Mouse (Mus musculus): ENCODE results near the gene Slc7a7.

DNA sequence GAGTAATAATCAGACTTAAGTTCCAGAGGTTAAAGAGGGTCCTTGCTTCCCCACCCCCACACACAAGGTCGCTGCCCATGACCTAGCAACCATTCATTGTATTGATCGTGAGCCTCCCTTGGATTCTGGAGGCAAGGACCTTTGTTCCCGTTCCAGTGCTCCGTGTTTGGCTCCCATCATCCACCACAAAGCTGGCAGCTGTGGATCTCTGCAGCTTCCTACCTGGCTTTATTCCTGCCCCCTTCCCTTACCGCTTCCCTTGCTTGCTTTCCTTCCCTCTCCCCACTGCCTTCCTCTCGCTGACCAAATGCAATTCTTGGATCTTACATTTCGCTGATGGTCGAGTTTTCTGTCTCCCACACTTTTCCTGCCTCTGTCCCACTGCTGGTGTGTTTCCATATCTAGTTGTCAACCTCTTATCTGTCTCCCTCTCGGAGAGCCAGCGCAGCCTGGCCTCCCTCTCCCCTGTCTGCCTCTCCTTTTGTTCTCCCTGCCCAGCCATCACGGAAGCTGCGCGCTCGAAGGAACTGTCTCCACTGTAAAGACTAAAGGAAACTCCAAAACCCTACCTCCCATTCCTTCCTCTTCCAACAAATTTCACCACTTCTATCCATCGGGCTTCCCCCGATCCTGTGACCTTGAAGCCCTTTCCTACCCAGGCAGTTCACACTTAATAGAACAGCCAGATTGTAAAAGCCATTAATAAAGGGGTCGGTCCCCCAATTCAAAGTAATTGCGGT lies 13.0 kb upstream of the Slc7a7 start:
- TF ChIP-seq POLR2A (IDR thresholded peaks at IDR 0.05; ENCODE audit: insufficient read depth, low read depth, low read length), result no peak
- TF ChIP-seq CTCF (IDR thresholded peaks at IDR 0.05), result no peak

All from heart, adult 2 months (tissue).